Mouse (Mus musculus) lung, embryonic 14.5 days (tissue): Measurements from ENCODE around the gene Slco3a1. TPM values are rescaled to one million over a fixed set of nuclear protein-coding genes. Genes with fewer than 3 reads are reported as not detected.

Experiments used
- ATAC-seq: fragments of 200-750 bp; cut with Nextera tagmentation; 2 replicates; pipeline ENCODE4 v1.8.0; 2017; ENCODE audit warnings: mild to moderate bottlenecking, moderate TSS enrichment, moderate library complexity; ENCODE audit not compliant: insufficient read depth
- DNase-seq: peaks from one replicate; pipeline ENCODE4 v3.0.0-alpha.2; 2015
- H3K27ac ChIP-seq: fragments of 300-500 bp; sonication (generic); 2 replicates; pipeline ENCODE4 v1.5.1; 2014; ENCODE audit warnings: low read depth, mild to moderate bottlenecking, moderate library complexity
- H3K27me3 ChIP-seq: fragments of 300-500 bp; sonication (generic); 2 replicates; pipeline ENCODE4 v1.6.1; 2014; ENCODE audit warnings: low read length, control low read depth; ENCODE audit not compliant: insufficient read depth
- H3K36me3 ChIP-seq: fragments of 300-500 bp; sonication (generic); 2 replicates; pipeline ENCODE4 v1.6.1; 2014; ENCODE audit warnings: control low read depth; ENCODE audit not compliant: insufficient read depth
- H3K4me1 ChIP-seq: fragments of 300-500 bp; sonication (generic); 2 replicates; pipeline ENCODE4 v1.6.1; 2014; ENCODE audit warnings: antibody characterized with exemption, control low read depth; ENCODE audit not compliant: insufficient read depth
- H3K4me2 ChIP-seq: fragments of 300-500 bp; sonication (generic); 2 replicates; pipeline ENCODE4 v1.6.1; 2014; ENCODE audit warnings: mild to moderate bottlenecking
- H3K4me3 ChIP-seq: fragments of 300-500 bp; sonication (generic); 2 replicates; pipeline ENCODE4 v1.5.1; 2014; ENCODE audit warnings: low read depth, low read length
- H3K9ac ChIP-seq: fragments of 300-500 bp; sonication (generic); 2 replicates; pipeline ENCODE4 v1.6.1; 2014
- H3K9me3 ChIP-seq: fragments of 300-500 bp; sonication (generic); 2 replicates; pipeline ENCODE4 v1.6.1; 2016; ENCODE audit warnings: low read depth, low read length, control low read depth
- CTCF ChIP-seq: IDR thresholded peaks from 2 replicates; pipeline ENCODE4 v1.5.1; 2016; ENCODE audit warnings: antibody characterized with exemption, low read depth
- WGBS: fragments of 180-500 bp; shearing (Covaris S2); extraction: QIAGEN DNeasy Blood & Tissue Kit; methylation state at CpG from one replicate; pipeline ENCODE4 v1.1.7; 2014; 5-methylcytosine and 5-hydroxymethylcytosine counted together
- polyA plus RNA-seq: library from polyadenylated mRNA; unstranded; fragments of >200 nt; fragmentation: Nextera tagmentation; extraction: Ambion mirVana; gene quantifications from 2 replicates; pipeline ENCODE4 v1.2.1, GENCODE M21; 2014

The Slco3a1 gene
- polyA plus RNA-seq, 1 experiment from 2014 or later: 4.2 TPM

DNA sequence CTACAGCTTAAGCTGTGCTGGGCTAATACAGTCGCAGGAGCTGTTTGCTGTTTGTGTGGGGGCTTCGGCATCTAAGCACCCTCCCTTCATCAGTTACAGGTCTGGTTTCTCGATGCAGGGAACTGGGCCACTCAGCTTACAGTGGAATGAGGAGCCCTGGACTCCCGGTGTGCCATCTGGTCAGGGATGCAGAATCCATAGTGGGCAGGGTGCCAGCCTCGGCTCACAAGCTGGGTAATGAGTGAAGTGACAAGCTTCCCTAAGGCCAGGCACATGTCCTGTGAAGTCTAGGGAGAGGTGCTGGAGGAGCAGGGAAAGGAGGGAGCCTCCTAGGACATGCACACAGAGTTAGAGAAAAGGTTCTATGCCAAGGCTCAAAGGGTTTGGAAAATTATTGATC, 168.3 kb downstream of the Slco3a1 start:
- no peak overlapping the region for H3K9ac ChIP-seq
- H3K27me3 ChIP-seq: no peaks in the 10 kb centered on the region
- TF ChIP-seq CTCF: no peak
- no peaks in the 10 kb centered on the region for H3K36me3 ChIP-seq
- 66% methylated on average over 5 of the region's 5 CpGs for WGBS
- H3K27ac ChIP-seq: no peak overlapping the region
- H3K4me1 ChIP-seq: no peaks in the 10 kb centered on the region
- no peak overlapping the region for H3K4me2 ChIP-seq
- DNase-seq (no peak), ATAC-seq (no peak)
- no peaks in the 10 kb centered on the region for H3K9me3 ChIP-seq
- H3K4me3 ChIP-seq: no peak overlapping the region

GRCm38 (mm10) chr7:74383040-74383666, 171.4 kb downstream of the Slco3a1 start:
- Histone ChIP-seq H3K4me2 (no peak overlapping the region), H3K9ac (no peak overlapping the region), H3K4me3 (no peak overlapping the region), H3K4me1 (no peaks in the 10 kb centered on the region), H3K27ac (no peak overlapping the region), H3K27me3 (no peaks in the 10 kb centered on the region), H3K9me3 (no peaks in the 10 kb centered on the region), H3K36me3 (no peaks in the 10 kb centered on the region)
- WGBS: 76% methylated on average over 3 of the region's 3 CpGs
- no peak for TF ChIP-seq CTCF
- DNase-seq: no peak
- no peak for ATAC-seq

GRCm38 (mm10) chr7:74382286-74382685, 172.3 kb downstream of the Slco3a1 start:
- H3K9me3 ChIP-seq: no peaks in the 10 kb centered on the region

GRCm38 (mm10) chr7:74381881-74382281, 172.7 kb downstream of the Slco3a1 start:
- no peaks in the 10 kb centered on the region for H3K4me1 ChIP-seq
- H3K27me3 ChIP-seq: no peaks in the 10 kb centered on the region
- no peak overlapping the region for H3K9ac ChIP-seq
- H3K4me3 ChIP-seq: no peak overlapping the region
- 53% methylated on average over 2 of the region's 2 CpGs for WGBS
- ATAC-seq: no peak
- no peaks in the 10 kb centered on the region for H3K9me3 ChIP-seq
- no peak overlapping the region for H3K27ac ChIP-seq
- no peaks in the 10 kb centered on the region for H3K36me3 ChIP-seq
- DNase-seq: no peak
- no peak for TF ChIP-seq CTCF
- no peak overlapping the region for H3K4me2 ChIP-seq

More at GRCm38 (mm10) chr7:74382286-74382685, 172.3 kb downstream of the Slco3a1 start:
- 67% methylated on average over 3 of the region's 3 CpGs for WGBS
- ATAC-seq (no peak), DNase-seq (no peak)
- H3K4me3 ChIP-seq: no peak overlapping the region
- no peaks in the 10 kb centered on the region for H3K27me3 ChIP-seq
- no peak for TF ChIP-seq CTCF
- H3K4me2 ChIP-seq: no peak overlapping the region
- no peak overlapping the region for H3K9ac ChIP-seq
- H3K4me1 ChIP-seq: no peaks in the 10 kb centered on the region
- H3K27ac ChIP-seq: no peak overlapping the region
- no peaks in the 10 kb centered on the region for H3K36me3 ChIP-seq

DNA sequence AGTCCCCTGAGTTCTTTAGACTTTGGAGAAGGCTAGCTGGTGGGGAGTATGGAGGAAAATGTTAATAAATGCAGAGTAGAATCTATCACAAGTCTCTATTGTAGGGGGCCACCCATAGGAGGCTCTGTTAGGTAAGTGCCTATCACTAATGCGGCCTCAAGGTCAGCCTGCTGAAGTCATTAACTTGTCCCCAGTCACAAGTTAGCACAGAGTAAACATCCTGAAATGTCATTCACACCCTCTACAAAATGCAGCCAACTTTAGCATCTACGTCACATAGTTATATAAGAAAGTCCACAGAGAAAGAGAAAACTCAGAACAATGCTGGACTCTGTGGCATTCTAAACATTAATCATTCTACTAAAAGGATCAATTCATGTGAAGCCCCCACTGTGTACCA, 173.5 kb downstream of the Slco3a1 start:
- no peak overlapping the region for H3K4me2 ChIP-seq
- WGBS: 61% methylated on average over 2 of the region's 2 CpGs
- ATAC-seq (no peak), DNase-seq (no peak)
- TF ChIP-seq CTCF: no peak
- H3K27ac ChIP-seq: no peak overlapping the region
- H3K4me3 ChIP-seq: no peak overlapping the region
- H3K4me1 ChIP-seq: no peaks in the 10 kb centered on the region
- H3K9me3 ChIP-seq: no peaks in the 10 kb centered on the region
- H3K36me3 ChIP-seq: no peaks in the 10 kb centered on the region
- no peaks in the 10 kb centered on the region for H3K27me3 ChIP-seq
- H3K9ac ChIP-seq: no peak overlapping the region

- Histone ChIP-seq H3K9me3 (no peaks in the 10 kb centered on the region), H3K36me3 (no peaks in the 10 kb centered on the region), H3K27me3 (no peaks in the 10 kb centered on the region), H3K4me3 (no peak overlapping the region), H3K4me1 (no peaks in the 10 kb centered on the region), H3K27ac (no peak overlapping the region), H3K4me2 (no peak overlapping the region), H3K9ac (no peak overlapping the region)
- DNase-seq (no peak), ATAC-seq (no peak)
- WGBS: 79% methylated on average over 10 of the region's 10 CpGs
- TF ChIP-seq CTCF: no peak
Measured at GRCm38 (mm10) chr7:74377909-74378308, 176.7 kb downstream of the Slco3a1 start.

DNA sequence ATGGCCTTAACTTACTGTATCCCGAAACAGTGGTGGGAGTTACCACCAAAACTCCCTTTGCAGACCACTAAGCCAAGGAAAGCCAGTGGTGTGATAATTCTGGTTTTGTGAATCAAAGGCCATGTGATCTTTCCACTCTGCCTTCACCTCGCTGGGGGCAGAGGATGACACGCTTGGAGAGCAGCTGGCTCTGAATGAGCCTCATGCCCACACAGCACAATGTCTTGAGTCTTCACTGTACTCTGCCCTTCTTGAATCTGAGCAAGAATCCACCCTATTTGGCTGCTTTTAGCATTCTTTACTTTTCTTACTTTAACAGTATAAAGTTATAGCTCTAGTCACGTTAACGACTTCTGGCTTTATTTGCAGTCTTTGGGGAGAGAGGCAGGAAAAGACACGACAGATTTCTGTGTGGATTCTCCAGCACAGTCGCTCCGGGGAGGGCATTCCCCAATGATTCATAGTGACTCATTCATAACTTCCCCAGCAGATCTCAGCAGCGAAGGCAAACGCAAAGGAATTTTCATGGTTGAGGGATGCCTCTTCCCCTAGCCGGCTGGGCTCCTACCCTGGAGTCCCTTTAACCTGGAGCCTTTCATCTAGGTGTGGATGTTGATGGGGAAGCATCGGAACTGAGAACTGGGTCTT, 178.1 kb downstream of the Slco3a1 start:
- H3K4me1 ChIP-seq: no peaks in the 10 kb centered on the region

More for the DNA sequence above, 178.1 kb downstream of the Slco3a1 start:
- no peak overlapping the region for H3K4me3 ChIP-seq
- no peak overlapping the region for H3K4me2 ChIP-seq
- TF ChIP-seq CTCF: no peak
- H3K27me3 ChIP-seq: no peaks in the 10 kb centered on the region
- H3K27ac ChIP-seq: no peak overlapping the region
- no peak overlapping the region for H3K9ac ChIP-seq
- no peaks in the 10 kb centered on the region for H3K9me3 ChIP-seq
- no peaks in the 10 kb centered on the region for H3K36me3 ChIP-seq
- 53% methylated on average over 12 of the region's 12 CpGs for WGBS
- ATAC-seq (no peak), DNase-seq (no peak)
